Mouse (Mus musculus) cerebellum, adult 18-20 months (tissue): ENCODE data around the gene Pias3.
A peak's percentile ranks its signal among the peaks of the same experiment; 100 is the strongest.
"Not testable (repeated sequence)": the region's sequence is repeated elsewhere in the genome, so short reads cannot be mapped to it uniquely, and the experiment has no call there.

Experiments used
- DNase-seq, 2 experiments: peaks; one replicate each; pipeline ENCODE4 v3.0.0; 2021

The Pias3 gene

DNA sequence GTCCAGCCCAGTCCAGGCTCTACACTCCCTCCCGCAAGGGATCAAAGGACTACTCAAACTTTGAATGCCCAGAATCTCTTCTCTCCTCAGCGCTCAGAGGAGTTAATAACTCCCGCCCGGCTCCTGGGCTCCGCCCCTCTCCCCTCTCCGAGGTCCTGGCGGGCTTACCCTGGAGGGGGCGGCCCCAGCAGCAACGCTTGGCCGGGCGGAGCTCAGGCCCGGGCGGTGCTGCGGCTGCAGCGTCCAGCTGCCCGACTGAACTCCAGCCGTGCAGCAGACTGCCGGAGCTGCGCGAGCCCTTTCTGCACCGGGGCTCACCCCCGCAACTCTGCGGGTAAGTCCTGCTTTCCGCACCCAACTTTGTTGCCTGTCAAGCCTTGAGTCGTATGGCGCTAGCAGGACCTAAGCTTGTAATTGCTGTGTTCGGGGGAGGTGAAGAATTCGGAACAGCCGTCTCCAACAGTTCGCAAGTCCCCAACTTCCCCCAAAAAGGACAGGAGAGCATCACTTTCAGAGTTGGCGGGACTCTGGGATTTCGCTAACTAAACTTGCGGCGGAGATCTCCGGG lies at the start of gene Pias3:
Gene Pias3 (plus strand): TSS at position 187 of the 568 bp plus-strand sequence.
- peak; percentile 53 to 64 for DNase-seq

DNA sequence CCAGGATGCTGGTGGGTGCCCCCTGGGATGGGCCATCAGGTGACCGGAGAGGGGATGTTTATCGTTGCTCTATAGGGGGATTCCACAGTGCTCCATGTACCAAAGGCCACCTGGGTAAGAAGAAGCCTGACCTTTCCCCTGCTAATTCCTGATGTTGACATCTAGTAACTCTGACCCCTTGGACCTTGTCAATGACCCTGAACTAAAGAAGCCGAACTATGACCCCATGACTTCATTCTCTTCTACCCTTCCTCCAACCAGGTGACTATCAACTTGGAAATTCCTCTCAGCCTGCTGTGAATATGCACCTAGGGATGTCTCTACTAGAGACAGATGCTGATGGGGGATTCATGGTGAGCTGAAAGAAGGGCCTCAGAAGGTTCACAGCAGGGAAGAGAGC lies 48.8 kb upstream of the Pias3 start:
- DNase-seq: no peak

DNA sequence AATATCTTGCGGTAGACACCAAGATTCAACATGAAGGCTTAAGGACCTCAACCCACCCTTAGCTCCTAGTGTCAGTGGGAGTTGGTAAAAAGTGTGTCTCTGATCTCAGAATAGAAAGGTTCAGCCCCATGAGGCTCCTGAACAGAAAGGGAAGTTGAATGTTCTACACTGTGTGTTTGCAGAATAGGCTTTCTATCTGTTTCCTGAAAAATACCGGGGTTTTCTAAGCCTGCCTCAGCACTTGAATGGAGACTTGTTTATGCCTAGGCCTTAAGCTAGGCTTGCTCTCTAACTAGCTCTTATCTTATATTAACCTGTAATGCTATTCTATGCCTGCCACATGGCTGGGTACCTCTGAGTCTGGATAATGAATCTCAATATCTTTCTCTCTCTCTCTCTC lies 35.3 kb upstream of the Pias3 start:
- DNase-seq: no peak

DNA sequence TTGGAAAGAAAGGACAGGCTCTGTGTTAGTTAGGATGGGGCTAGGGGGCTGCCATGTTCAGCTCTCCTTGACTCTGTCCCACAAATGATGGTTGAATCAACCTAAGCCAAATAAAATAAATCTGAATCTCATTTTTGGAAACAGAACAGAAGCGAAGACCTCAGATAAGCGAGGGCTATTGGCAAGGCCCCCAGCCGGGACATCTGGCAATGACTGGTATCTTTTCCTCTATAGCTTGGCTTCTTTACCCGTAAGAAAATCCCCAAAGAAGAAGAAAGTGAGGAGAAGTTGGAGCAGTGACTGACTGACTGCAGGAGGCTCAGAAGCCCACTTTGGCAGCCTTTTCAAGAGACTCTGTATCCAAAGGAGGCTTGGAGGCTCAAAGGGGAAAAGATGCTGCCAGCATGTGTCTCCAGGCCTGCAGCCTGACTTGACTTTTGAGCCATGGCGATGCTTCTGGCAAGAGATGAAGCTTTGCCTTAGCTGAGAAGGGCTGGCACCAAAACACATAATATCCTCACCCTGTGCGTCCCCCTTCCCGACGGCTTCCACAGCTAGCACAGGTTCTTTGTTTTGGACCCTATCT lies 33.4 kb upstream of the Pias3 start:
- DNase-seq: peak; percentile 13 to 37

DNA sequence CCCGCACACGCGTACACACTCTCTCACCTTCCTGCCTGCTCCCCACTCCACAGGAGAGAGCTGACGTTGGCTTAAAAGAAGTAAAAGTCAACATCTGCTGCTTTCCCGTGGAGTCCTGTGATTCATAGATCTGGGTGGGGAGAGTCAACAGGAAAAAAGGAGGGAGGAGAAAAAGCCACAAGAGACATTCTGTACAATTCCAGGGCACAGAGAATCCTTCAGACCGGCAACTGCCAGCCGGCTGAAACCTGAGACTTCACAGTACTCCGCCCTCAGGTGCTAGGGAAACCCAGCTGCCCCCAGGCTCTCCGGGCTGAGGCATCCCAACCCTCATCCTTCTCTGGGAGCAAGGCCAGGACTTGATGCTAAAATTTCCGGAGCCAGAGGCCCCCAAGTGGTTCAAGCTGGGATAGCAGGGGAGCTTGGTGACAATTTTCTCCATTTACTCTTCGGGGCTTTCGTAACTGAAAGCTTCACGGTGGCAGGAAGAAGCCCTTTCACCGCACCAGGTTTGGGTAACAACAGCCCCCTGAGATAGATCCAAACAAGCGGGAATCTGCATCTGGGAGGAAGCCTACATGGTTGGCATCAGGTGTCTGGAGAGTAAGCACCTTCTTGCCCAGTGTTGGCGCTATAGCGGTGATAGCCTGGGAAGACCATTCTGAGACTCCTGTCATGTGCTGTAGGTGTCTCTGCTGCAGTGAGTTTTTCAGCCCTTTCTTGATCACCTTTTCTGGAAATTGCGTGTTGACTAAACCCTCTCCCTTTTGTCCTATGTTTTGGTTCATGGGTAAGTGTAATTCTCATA lies 32.5 kb upstream of the Pias3 start:
- DNase-seq: peak; percentile 88 to 92

DNA sequence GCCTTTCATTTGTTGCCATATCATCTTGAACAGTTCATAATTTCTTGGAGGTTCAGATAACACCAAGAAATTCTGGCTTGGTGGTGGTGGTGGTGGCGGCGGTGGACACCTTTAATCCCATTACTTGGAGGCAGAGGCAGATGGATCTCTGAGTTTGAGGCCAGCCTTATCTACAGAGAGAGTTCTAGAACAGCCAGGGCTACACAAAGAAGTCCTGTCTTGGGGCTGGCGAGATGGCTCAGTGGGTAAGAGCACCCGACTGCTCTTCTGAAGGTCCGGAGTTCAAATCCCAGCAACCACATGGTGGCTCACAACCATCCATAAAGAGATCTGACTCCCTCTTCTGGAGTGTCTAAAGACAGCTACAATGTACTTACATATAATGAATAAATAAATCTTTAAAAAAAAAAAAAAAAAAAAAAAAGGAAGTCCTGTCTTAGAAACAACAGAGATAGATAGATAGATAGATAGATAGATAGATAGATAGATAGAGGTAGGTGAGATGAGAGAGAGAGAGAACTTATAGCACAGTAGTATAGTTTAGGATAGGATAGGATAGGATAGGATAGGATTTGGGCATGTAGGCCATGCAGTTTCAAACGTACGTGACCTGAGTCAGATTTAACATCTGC lies 30.3 kb upstream of the Pias3 start:
- DNase-seq: not testable (repeated sequence)

DNA sequence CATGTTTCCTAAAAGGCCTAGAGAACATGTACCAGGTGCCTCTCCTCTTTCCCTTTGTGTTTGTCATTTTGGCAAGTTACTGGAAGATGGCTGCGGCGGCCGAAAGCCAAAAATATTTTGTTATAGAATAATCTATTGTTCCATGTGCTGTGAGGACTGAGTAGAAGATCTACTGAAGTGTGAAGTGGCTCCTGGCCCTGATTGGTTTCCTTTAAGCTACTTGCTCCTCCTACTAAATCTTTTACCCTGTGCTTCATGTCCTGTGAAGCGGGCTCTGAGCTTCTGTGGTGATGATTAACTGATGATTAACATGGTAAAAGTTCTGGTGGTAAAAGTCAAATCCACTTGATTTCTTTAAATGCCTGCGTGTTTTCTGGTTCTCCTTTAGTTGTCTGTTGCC lies 29.3 kb upstream of the Pias3 start:
- DNase-seq: no peak

DNA sequence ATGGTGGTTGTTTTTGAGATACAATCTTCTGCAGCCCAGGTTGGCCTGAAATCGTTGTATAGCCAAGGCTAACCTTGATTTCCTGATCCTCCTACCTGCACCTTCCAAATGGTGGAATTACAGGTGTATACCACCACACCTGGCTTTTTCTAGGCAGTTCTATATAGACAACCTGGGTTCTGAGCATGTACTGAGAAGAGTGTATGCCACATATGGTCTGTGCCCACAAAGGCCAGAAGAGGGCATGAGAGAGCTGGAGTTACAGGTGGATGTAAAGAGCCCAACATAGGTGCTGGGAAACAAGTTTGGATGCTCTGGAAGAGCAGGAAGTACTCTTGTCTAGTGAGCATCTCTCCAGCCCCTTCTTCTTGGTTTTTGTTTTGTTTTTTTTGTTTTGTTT lies 28.9 kb upstream of the Pias3 start:
- DNase-seq: no peak

DNA sequence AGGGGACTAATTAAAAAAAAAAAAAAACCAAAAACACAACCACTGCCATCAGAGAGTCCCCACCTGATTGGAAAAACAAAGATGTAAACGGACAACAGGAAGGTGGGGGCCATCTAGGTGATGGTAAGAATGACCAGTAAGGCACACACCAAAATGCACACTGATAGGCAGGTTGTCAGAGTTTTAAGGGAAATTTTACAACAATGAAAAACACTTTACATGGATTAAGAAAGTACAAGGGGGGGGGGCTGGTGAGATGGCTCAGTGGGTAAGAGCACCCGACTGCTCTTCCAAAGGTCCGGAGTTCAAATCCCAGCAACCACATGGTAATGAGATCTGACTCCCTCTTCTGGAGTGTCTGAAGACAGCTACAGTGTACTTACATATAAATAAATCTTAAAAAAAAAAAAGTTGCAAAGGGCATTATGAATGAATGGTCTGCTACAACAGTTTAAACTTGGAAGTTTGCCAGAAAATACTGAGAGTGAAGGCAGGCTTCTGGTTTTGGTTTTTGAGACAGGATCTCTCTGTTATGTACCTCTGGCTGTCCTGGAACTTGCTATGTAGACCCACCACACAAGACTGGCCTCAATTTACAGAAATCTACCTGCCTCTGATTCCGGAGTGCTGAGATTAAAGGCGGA lies 27.6 kb upstream of the Pias3 start:
- no peak for DNase-seq

DNA sequence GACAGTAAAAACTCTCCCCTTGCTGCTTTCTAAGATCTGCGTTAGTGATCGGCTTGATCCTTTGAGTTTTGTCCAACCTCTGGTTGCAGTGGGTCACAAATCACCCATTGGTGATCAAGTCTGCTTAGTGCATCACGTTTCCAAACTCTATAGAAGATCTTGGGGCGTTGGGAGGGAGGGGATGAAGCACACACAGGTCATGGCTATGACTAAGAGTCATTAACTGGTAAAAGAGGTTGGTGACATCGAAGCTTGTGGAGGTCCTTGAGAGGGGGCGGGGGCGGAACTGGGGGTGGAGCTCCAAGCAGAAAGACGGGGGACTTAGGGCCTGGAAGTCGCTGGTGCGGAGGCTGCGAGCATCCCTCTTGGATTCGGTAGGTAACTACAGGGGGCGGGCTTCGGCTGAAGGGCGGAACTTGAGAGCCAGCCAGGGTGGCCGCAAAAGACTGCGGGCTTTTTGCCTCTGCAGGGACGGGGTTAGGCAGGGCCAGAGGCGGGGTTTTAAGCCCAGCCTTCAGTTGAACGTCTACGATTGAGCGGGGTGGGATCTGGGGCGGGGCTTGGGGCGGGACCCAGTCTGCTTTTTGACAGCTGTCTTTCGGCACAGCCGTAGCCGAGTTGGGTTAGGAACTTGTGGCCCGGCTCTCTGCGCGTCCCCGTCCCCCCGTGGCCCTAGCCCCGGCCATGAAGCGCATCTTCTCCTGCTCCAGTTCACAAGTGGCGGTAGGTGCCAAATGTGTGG lies 26.3 kb upstream of the Pias3 start, which contains the start of gene Ankrd35:
Gene Ankrd35 (plus strand): TSS at position 405 of the 742 bp plus-strand sequence.
- DNase-seq: peak; percentile 79 to 84

DNA sequence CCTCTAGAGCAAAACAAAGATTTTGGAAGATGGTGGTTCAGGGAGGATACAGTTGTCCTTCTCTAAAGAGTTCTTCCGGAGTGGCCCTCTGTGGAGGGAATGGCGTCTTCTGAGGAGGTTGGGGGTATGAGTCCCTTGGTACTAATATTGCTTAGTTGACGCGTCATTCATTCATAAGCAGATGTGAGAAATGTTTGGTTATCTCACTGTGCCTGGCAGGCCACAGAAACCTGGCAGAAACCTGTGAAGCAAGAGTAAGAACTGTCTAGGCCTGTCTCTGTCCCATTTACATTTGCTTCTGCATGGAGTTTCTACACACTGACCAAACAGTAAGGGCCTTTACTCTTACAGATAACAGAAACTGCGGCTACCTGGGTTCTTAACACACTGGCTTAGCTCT lies 24.7 kb upstream of the Pias3 start:
- DNase-seq: no peak

DNA sequence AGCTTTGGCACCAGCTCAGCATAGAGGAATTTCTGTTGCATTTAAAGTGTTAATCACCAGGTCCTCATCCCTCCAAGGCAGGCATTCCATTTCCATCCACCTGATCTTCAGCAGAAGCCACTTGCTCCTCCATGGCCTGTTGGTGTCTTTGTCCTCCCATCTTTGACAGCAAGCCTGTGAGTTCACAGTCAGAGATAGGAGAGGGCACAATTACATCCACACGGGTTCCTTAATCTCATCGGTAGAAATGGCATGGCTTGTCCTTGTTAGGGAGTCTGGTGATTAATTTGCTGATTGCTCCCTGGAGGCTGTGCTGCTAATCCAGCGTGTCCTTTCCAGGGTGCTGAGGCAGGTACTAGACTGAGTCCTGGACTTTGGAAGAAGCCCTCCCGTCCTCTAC lies 22.7 kb upstream of the Pias3 start:
- no peak for DNase-seq

DNA sequence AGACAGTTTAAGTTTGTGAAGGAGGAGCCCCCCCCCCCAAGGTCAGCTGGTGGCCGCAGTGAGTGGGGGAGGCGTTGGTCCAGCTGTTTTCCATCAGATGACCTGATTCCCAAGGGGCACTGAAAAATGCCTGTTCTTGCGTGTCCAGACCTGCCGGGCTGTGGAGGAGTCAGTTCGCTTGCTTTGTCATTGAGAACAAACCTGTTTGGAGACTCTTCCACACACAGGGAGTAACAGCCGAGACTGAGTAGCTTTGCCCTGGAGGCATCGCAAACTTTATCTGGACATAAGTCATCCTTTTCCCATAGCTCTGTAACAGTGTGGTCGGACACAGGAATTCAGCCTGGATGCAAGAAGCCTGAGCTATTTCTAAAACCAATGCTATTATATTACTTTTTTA lies 21.7 kb upstream of the Pias3 start:
- DNase-seq: no peak

DNA sequence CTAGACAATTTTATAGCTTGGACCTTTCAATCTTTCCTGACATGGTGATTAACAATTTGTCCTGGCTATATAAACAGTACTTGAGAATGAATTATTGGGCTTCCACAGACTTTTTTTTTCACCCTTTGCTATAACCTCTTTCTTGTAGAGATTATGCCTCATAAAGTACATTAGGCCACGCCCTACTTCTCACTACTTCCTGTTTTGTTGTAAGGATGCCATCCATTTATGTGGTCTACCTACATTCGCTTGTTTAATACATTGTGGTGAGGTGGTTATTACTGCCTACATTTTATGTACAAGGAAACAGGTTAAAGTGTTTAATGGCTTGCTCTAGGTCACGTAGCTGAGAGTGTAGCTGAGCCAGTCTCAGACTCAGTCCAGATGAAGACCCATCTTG lies 21.0 kb upstream of the Pias3 start:
- no peak for DNase-seq

DNA sequence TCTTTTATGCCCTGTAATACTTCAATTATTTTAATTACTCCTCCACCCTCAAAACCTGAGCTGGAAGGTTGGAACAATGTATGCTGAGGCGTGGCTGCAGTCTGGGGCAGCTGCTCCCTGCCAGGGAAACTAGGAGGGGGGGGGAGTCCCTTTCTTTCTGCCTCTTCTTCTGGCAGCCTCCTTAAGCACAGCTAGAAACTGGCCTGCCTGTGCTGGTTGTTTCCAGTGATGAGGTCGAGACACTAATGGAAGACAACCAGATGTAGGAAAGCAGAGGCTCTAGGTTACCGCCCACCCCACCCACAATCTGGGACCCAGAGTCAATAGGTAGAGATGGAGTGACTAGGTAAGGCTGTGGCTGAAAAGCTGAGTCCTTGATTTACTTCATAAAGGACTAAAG lies 20.5 kb upstream of the Pias3 start:
- no peak for DNase-seq

DNA sequence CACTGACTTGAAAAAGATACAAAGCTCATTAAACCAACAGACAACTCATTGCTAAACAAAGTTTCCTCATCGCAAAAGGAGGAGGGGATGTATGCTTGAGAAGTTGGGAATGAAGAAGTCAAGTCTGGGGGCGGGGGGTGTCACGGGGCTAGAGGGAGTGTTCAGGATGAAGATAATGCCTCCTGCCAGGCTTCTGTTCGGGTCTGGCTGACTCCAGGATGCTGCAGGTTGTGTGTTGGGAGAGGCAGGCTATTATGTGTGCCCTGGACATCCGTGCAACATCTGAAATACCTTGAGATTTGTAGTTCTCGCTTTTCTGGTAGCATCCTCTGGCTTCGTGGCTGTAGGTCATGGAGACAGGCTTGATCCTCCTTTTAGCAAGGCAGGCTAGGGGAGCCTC lies 17.7 kb upstream of the Pias3 start:
- no peak for DNase-seq

DNA sequence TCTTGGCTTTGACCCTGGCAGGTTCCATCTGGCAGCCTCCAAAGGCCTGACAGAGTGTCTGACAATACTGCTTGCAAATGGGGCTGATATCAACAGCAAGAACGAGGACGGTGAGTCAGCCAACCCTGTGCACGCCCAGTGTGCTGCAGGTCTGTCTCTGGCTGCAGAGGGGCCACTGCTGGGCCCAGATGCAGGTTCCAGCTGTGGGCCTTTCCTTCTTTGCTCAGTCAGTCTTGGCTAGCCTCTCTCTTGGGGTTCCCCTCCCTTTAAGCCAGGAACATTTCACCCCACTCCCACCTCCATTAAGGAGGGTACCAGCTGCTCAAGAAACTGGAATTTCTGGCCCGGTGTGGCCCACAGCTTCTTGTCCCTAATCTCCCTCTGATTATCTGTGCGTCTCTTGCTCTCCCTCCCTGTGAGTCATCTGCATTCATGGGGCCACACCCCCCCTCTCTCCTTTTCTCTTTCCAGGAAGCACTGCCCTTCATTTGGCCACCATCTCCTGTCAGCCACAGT lies 17.0 kb upstream of the Pias3 start:
- no peak for DNase-seq

DNA sequence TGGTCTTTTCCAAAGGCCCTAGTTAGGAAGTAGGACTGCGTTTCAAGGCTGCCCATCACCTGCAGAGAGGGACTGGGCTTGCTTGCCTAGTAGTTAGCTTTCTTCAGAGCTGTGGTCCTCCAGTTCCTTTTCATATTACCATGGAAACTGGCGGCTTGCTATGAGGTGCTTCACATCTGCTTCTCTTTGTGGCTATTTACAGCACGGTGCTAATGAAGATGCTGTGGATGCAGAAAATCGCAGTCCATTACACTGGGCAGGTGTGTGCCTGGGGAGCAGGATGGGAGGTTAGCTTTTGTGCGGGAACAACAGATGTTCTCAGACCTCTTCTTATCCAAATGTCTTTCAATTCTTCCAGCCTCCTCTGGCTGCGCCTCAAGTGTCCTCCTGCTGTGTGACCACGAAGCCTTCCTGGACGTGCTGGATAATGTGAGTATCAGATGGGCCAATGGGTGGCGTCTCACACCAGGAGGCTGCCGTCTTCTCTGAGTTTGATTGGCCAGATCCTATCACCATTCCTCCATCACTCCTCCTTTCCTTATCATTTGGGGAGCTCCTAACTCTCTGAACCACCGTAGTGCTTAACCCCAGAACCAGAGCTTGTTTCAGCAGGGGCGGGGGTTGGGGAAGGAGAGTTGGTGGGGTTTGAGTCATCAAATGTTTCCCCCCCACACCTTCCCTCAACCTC lies 15.8 kb upstream of the Pias3 start:
- no peak for DNase-seq

DNA sequence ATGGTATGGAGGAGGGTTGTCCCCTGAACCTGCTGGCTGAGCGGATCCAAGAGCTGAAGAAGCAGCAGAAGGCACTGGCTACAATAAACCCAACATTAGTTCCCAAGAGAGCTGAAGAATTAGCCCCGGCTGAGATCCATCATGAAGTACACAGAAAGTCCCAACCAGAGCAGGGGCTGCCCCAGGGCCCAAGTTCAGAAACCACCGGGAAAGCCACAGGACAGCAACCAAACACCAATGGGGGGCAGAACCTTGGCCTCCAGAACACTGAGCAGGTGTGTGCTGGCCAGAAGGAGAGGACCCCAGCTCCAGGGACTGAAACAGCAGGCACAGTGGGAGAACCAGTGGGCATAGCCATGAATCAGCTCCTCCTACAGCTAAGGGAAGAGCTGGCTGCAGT lies 12.7 kb upstream of the Pias3 start:
- no peak for DNase-seq

DNA sequence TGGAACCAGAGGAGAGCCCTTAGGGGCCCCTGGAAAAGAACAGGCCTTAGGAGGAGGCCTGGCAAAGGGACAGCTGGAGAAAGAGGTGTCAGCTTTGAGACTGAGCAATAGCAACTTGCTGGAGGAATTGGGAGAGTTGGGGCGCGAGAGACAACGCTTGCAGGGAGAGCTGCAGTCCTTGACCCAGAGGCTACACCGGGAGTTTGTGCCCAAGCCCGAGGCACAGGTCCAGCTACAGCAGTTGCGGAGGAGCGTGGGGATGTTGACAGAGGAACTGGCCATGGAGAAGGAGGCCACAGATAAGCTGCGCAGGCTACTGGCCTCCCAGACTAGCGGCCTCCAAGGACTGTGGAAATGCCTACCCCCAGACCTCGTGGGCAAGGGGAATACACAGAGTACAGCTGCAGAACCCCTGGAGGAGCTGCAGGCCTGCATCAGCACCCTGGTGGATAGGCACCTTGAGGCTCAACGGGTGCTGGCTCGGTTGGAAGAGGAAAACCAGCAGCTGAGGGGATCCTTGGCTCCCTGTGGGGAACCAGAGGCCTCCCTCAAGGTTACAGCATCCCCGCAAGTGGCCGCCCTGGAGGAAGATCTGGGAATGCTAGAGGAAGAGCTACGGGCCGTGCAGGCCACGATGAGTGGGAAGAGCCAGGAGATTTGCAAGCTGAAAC lies 11.9 kb upstream of the Pias3 start:
- DNase-seq: no peak

DNA sequence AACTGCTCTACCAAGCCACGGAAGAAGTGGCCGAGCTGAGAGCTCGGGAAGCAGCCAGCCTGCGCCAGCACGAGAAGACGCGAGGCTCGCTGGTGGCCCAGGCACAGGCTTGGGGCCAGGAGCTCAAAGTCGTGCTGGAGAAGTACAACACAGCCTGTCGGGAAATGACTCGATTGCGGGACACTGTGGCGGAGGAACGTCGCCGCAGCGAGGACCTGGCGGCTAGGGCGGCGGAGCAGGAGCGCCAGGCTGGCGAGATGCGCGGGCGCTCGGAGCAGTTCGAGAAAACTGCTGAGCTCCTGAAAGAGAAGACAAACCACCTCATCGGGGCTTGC lies 11.4 kb upstream of the Pias3 start:
- peak in 1 of 2 experiments; percentile 28 for DNase-seq
